Mouse (Mus musculus) stomach, embryonic 15.5 days (tissue): ENCODE measurements around the gene Ltb. TPM values are rescaled to one million over a fixed set of nuclear protein-coding genes. Genes with fewer than 3 reads are reported as not detected.

ENCODE experiments used
- ATAC-seq: fragments of 200-750 bp; cut with Nextera tagmentation; 2 replicates; pipeline ENCODE4 v1.8.0; 2017; ENCODE audit warnings: low read depth, moderate number of reproducible peaks, moderate TSS enrichment; ENCODE audit not compliant: insufficient read depth, low FRiP score
- H3K27ac ChIP-seq: fragments of 300-500 bp; sonication (generic); 2 replicates; pipeline ENCODE4 v1.5.1; 2015; ENCODE audit warnings: mild to moderate bottlenecking, inconsistent platforms
- H3K27me3 ChIP-seq: fragments of 300-500 bp; sonication (generic); replicated peaks from 2 replicates; pipeline ENCODE4 v1.6.1; 2015; ENCODE audit warnings: inconsistent platforms
- H3K36me3 ChIP-seq: fragments of 300-500 bp; sonication (generic); 2 replicates; pipeline ENCODE4 v1.6.1; 2015; ENCODE audit warnings: inconsistent platforms
- H3K4me1 ChIP-seq: fragments of 300-500 bp; sonication (generic); 2 replicates; pipeline ENCODE4 v1.6.1; 2015; ENCODE audit warnings: inconsistent platforms
- H3K4me2 ChIP-seq: fragments of 300-500 bp; sonication (generic); 2 replicates; pipeline ENCODE4 v1.6.1; 2015; ENCODE audit warnings: mild to moderate bottlenecking, inconsistent platforms
- H3K4me3 ChIP-seq: fragments of 300-500 bp; sonication (generic); replicated peaks from 2 replicates; pipeline ENCODE4 v1.5.1; 2015; ENCODE audit warnings: inconsistent platforms
- H3K9ac ChIP-seq: fragments of 300-500 bp; sonication (generic); 2 replicates; pipeline ENCODE4 v1.6.1; 2015; ENCODE audit warnings: inconsistent platforms
- H3K9me3 ChIP-seq: fragments of 300-500 bp; sonication (generic); 2 replicates; pipeline ENCODE4 v1.6.1; 2016; ENCODE audit warnings: inconsistent platforms
- WGBS: fragments of 180-500 bp; shearing (Covaris S2); methylation state at CpG from one replicate; pipeline ENCODE4 v1.1.7; 2015; 5-methylcytosine and 5-hydroxymethylcytosine counted together
- microRNA-seq: library from miRNA; unstranded; fragments of <30 nt; microRNA quantifications from one replicate; pipeline ENCODE4, GENCODE M21; 2016
- polyA plus RNA-seq: library from polyadenylated mRNA; unstranded; fragments of >200 nt; fragmentation: Nextera tagmentation; extraction: Ambion mirVana; gene quantifications from 2 replicates; pipeline ENCODE4 v1.2.1, GENCODE M21; 2015

The Ltb gene
- polyA plus RNA-seq, 1 experiment from 2014 or later, result 5.5 TPM

GRCm38 (mm10) chr17:35242015-35242941 lies 48.0 kb downstream of the Ltb start:
- Histone ChIP-seq H3K27me3 (no peaks in the 10 kb centered on the region), H3K4me1 (peaks cover 35% of the 10 kb centered on the region), H3K27ac (peak overlapping the region; percentile 99), H3K4me2 (peak overlapping the region; percentile 81), H3K9ac (peak overlapping the region; percentile 93), H3K9me3 (no peaks in the 10 kb centered on the region), H3K4me3 (peak overlapping the region; percentile 70), H3K36me3 (peaks cover 32% of the 10 kb centered on the region)
- peak; percentile 27 for ATAC-seq
- WGBS, result under 1% methylated on average over 55 of the region's 55 CpGs

DNA sequence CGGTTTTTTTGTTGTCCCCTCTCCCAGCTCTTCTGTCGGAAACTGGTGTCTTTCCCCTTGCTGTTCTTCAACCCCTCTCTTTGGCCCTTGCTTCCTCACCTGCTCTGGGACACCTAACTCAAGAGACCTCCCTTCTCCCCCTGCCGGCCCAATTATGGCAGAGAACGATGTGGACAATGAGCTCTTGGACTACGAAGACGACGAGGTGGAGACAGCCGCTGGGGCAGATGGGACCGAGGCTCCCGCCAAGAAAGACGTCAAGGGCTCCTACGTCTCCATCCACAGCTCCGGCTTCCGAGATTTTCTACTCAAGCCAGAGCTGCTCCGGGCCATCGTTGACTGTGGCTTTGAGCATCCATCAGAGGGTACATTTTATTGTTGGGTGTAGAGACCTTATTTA lies 48.8 kb downstream of the Ltb start:
- Histone ChIP-seq H3K4me2 (peak overlapping the region; percentile 81), H3K27me3 (no peaks in the 10 kb centered on the region), H3K27ac (peak overlapping the region; percentile 99; the same call in 1 of the 2 replicates), H3K4me1 (peaks cover 38% of the 10 kb centered on the region), H3K36me3 (peaks cover 40% of the 10 kb centered on the region), H3K9ac (peak overlapping the region; percentile 93), H3K4me3 (peak overlapping the region; percentile 70), H3K9me3 (no peaks in the 10 kb centered on the region)
- WGBS, result 2% methylated on average over 16 of the region's 16 CpGs
- 0 out of 2 replicates have a peak, but pooled peaks have one; percentile 2 for ATAC-seq

DNA sequence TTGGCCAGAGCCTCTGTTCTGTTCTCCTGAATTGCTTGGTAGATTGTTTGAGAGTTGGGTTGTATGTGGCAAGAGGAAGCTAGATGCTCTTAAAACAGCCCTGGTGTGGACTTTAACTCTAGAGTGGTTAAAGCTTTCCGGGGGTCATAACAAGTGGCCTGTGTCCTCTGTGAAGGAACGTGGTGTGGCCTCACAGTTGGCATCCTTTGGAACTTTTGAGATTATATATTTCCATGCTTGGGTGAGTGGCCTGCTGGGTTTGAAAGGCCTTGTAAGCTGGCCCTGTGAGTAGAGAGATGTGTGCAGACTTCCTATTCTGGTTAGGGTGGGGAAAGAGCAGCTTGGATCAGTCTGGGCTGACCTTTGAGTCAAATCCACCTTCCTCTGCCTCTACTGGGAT lies 50.8 kb downstream of the Ltb start:
- no peak for ATAC-seq
- WGBS, result 69% methylated on average over 2 of the region's 2 CpGs
- Histone ChIP-seq H3K27ac (no peak overlapping the region), H3K4me1 (peaks cover 38% of the 10 kb centered on the region), H3K9me3 (no peaks in the 10 kb centered on the region), H3K36me3 (peaks cover 57% of the 10 kb centered on the region), H3K4me2 (peak overlapping the region; percentile 81; the same call in 1 of the 2 replicates), H3K4me3 (no peak overlapping the region), H3K27me3 (no peaks in the 10 kb centered on the region), H3K9ac (no peak overlapping the region)

Small RNA genes lying within 50 kb of the gene (microRNA-seq; reads per million reads assigned to microRNA genes)
- gene Mir6973a (not detected), gene Mir6974 (not detected), gene Mir6975 (2.5 reads per million, percentile 7 among the genes with 10 or more reads in this experiment)

Other genes starting within 250 kb of the Ltb start
- gene Hspa1b, start 235.2 kb upstream of the Ltb start, polyA plus RNA-seq, result 0.34 and 0.90 TPM in 2 replicates
- gene Gm20481, start 224.5 kb upstream of the Ltb start, polyA plus RNA-seq, result not detected in 2 replicates
- 9.9 and 12.1 TPM in 2 replicates for gene Hspa1a, start 222.3 kb upstream of the Ltb start, polyA plus RNA-seq
- gene Hspa1l, start 221.7 kb upstream of the Ltb start, polyA plus RNA-seq, result 0.49 and 0.89 TPM in 2 replicates
- 175 and 182 TPM in 2 replicates for gene Lsm2, start 212.6 kb upstream of the Ltb start, polyA plus RNA-seq
- gene Vars, start 193.5 kb upstream of the Ltb start, polyA plus RNA-seq, result 119 and 124 TPM in 2 replicates
- 0.31 TPM in 2 replicates for gene Vwa7, start 177.9 kb upstream of the Ltb start, polyA plus RNA-seq
- gene Sapcd1, start 166.4 kb upstream of the Ltb start, polyA plus RNA-seq, result 13.2 and 14.8 TPM in 2 replicates
- 3.8 and 4.8 TPM in 2 replicates for gene Msh5, start 147.7 kb upstream of the Ltb start, polyA plus RNA-seq
- gene Clic1, start 144.5 kb upstream of the Ltb start, polyA plus RNA-seq, result 361 and 363 TPM in 2 replicates
- 210 and 216 TPM in 2 replicates for gene Ddah2, start 135.4 kb upstream of the Ltb start, polyA plus RNA-seq
- gene Ly6g6c, start 129.1 kb upstream of the Ltb start, polyA plus RNA-seq, result 6.2 and 17.2 TPM in 2 replicates
- 0.44 and 0.73 TPM in 2 replicates for gene Mpig6b, start 128.3 kb upstream of the Ltb start, polyA plus RNA-seq
- 9.4 and 16.8 TPM in 2 replicates for gene Ly6g6e, start 117.5 kb upstream of the Ltb start, polyA plus RNA-seq
- 3.6 and 4.4 TPM in 2 replicates for gene Ly6g6d, start 116.4 kb upstream of the Ltb start, polyA plus RNA-seq
- 0.15 and 0.41 TPM in 2 replicates for gene Ly6g6f, start 108.8 kb upstream of the Ltb start, polyA plus RNA-seq
- gene Abhd16a, start 105.2 kb upstream of the Ltb start, polyA plus RNA-seq, result 92.0 and 97.8 TPM in 2 replicates
- not detected in 2 replicates for gene Ly6g5c, start 86.2 kb upstream of the Ltb start, polyA plus RNA-seq
- gene Ly6g5b, start 79.0 kb upstream of the Ltb start, polyA plus RNA-seq, result 0.69 and 0.85 TPM in 2 replicates
- gene Gpank1, start 73.0 kb upstream of the Ltb start, polyA plus RNA-seq, result 17.4 and 19.1 TPM in 2 replicates
- 251 and 262 TPM in 2 replicates for gene Csnk2b, start 72.4 kb upstream of the Ltb start, polyA plus RNA-seq
- gene D17H6S53E, start 68.1 kb upstream of the Ltb start, polyA plus RNA-seq, result 11.9 and 12.2 TPM in 2 replicates
- 21.2 and 47.5 TPM in 2 replicates for gene Apom, start 62.4 kb upstream of the Ltb start, polyA plus RNA-seq
- 42.2 and 48.0 TPM in 2 replicates for gene Bag6, start 59.3 kb upstream of the Ltb start, polyA plus RNA-seq
- gene Prrc2a, start 29.5 kb upstream of the Ltb start, polyA plus RNA-seq, result 148 and 172 TPM in 2 replicates
- gene Aif1, start 18.4 kb upstream of the Ltb start, polyA plus RNA-seq, result 18.7 and 21.9 TPM in 2 replicates
- gene Lst1, start 6.0 kb upstream of the Ltb start, polyA plus RNA-seq, result 23.7 and 25.1 TPM in 2 replicates
- gene Tnf, start 7.6 kb downstream of the Ltb start, polyA plus RNA-seq, result 0.18 and 0.28 TPM in 2 replicates
- gene Lta, start 10.9 kb downstream of the Ltb start, polyA plus RNA-seq, result 0.77 and 0.83 TPM in 2 replicates
- 0.86 TPM in 1 of 2 replicates, not detected in the other for gene Gm16181, start 26.4 kb downstream of the Ltb start, polyA plus RNA-seq
- gene Atp6v1g2, start 39.2 kb downstream of the Ltb start, polyA plus RNA-seq, result 5.1 and 5.9 TPM in 2 replicates
- 12.5 and 14.1 TPM in 2 replicates for gene Nfkbil1, start 41.4 kb downstream of the Ltb start, polyA plus RNA-seq
- gene Ddx39b, start 47.3 kb downstream of the Ltb start, polyA plus RNA-seq, result 361 and 392 TPM in 2 replicates
- gene H2-D1, start 68.3 kb downstream of the Ltb start, polyA plus RNA-seq, result 135 and 148 TPM in 2 replicates
- gene H2-Q1, start 126.0 kb downstream of the Ltb start, polyA plus RNA-seq, result 0.92 and 1.4 TPM in 2 replicates
- 15.1 and 21.0 TPM in 2 replicates for gene H2-Q2, start 147.8 kb downstream of the Ltb start, polyA plus RNA-seq
- 4.8 and 4.9 TPM in 2 replicates for gene H2-Q4, start 185.2 kb downstream of the Ltb start, polyA plus RNA-seq
- 1.3 and 1.7 TPM in 2 replicates for gene H2-Q6, start 230.4 kb downstream of the Ltb start, polyA plus RNA-seq
- 4.8 and 5.6 TPM in 2 replicates for gene H2-Q7, start 244.7 kb downstream of the Ltb start, polyA plus RNA-seq